Mouse (Mus musculus): Measurements from ENCODE around the gene Prr11.

DNA sequence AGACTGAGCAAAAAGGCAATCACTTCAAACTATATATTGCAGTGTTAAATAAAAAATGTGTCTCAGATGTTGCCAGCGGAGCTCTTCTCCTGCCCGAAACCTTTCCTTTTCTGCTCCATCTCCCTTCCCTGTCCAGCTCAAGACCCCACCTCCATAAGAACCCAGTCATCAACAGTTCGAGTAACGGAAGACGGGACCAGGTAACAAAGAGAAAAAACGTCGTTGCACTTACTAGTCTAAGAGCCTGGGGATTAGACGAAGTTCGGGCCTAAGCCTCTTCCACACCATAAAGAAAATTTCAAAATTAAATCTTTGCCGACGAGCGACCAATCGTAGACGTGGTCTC is at the start of gene Prr11:
- TF ChIP-seq EP300 (IDR thresholded peaks at IDR 0.05; ENCODE audit: insufficient read depth, low read depth, low read length): no peak
- no peak for TF ChIP-seq CTCF (IDR thresholded peaks at IDR 0.05)

All from heart, adult 2 months (tissue).